24 mouse cellular contexts compared by ENCODE assay signal in the genomic region with DNA sequence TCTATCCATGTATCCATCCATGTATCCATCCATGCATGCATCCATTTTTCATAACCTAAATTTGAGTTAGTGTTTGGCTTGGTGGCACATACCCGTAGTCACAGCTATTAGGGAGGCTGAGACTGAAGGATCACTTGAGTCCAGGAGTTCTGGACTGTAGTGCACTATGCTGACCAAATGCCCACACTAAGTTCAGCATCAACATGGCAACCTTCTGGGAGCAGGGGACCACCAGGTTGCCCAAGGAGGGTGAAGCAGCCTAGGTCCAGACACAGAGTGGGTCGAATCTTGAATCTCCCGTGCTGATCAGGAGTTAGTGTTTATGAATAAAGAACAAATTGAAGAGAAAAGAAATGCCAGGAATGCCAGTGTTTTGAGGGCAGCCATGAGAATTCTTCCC. TPM values are rescaled to one million over a fixed set of nuclear protein-coding genes. Genes with fewer than 3 reads are reported as not detected.
DNase-seq lines count a peak whose midpoint lies in the region; ATAC-seq lines count a peak whose summit lies in the region.
"Had no signal": no experiment of that assay in that cellular context is flagged by ENCODE, and none has a peak within 500 bp of the region (broad histone marks: within the 10 kb centered on the region; RNA-seq: fewer than 3 reads in every experiment).

No protein-coding gene starts in this region.

- no peak overlapping the region for H3K27ac ChIP-seq in neural tube, embryonic 11.5 days (ENCODE audit: low read depth, low read length)
- no peak overlapping the region for H3K27ac ChIP-seq in hindbrain, embryonic 14.5 days
- H3K27ac ChIP-seq in midbrain, embryonic 14.5 days (replicated peaks; ENCODE audit: low read depth, low read length): 0 out of 2 replicates have a peak overlapping the region, but pooled peaks have one; percentile 5
- H3K27ac ChIP-seq: liver, embryonic 15.5 days had no signal

- H3K27me3 ChIP-seq in neural tube, embryonic 11.5 days (ENCODE audit: control insufficient read depth, insufficient read depth, low read length): no peaks in the 10 kb centered on the region
- no peaks in the 10 kb centered on the region for H3K27me3 ChIP-seq in hindbrain, embryonic 14.5 days (ENCODE audit: control insufficient read depth, insufficient read depth, low read length)
- no peaks in the 10 kb centered on the region for H3K27me3 ChIP-seq in midbrain, embryonic 14.5 days (ENCODE audit: control insufficient read depth, insufficient read depth, low read length)
- H3K27me3 ChIP-seq: heart, embryonic 12.5 days; liver, embryonic 15.5 days had no signal

- ATAC-seq in neural tube, embryonic 11.5 days (ENCODE audit: insufficient read depth, low FRiP score, low TSS enrichment): peak; percentile 31; the same call in 1 of the 2 replicates
- ATAC-seq in hindbrain, embryonic 14.5 days (ENCODE audit: low FRiP score): peak; percentile 46; the same call in 1 of the 2 replicates
- ATAC-seq in midbrain, embryonic 14.5 days (ENCODE audit: low FRiP score, low TSS enrichment): no peak

- no peak overlapping the region for H3K4me2 ChIP-seq in neural tube, embryonic 11.5 days (ENCODE audit: low read depth)
- no peak overlapping the region for H3K4me2 ChIP-seq in hindbrain, embryonic 14.5 days (replicated peaks)
- H3K4me2 ChIP-seq in midbrain, embryonic 14.5 days (ENCODE audit: low read length): no peak overlapping the region; the same call in 1 of the 2 replicates
- H3K4me2 ChIP-seq: heart, embryonic 12.5 days; liver, embryonic 15.5 days had no signal

- DNase-seq in neural tube, embryonic 11.5 days (ENCODE audit: low spot score): no peak
- DNase-seq in neural tube, embryonic 10.5 days (ENCODE audit: extremely low spot score, low spot score): no peak
- DNase-seq in hindbrain, embryonic 14.5 days (ENCODE audit: low spot score): no peak
- DNase-seq in midbrain, embryonic 14.5 days: no peak
- DNase-seq in adrenal gland, postnatal 25 days: no peak
- no peak for DNase-seq in left cerebral cortex, adult 9 months (ENCODE audit: low spot score in 2 of 2)
- no peak for DNase-seq in gastrocnemius, adult 18-20 months (ENCODE audit: low spot score)
- no peak for DNase-seq in thymus, postnatal 14 days
- DNase-seq: adrenal gland, adult 8-10 months; cerebellum, adult 11-12 months; cerebellum, postnatal 36 days; heart, postnatal 4 days; kidney, adult 11 months; kidney, postnatal 10 days; lung, postnatal 14 days; right cerebral cortex, postnatal 14 days; thymus, postnatal 36 days had no signal

- WGBS in neural tube, embryonic 11.5 days: 86% methylated on average over 3 of the region's 3 CpGs
- 66% methylated on average over 3 of the region's 3 CpGs for WGBS in hindbrain, embryonic 14.5 days
- WGBS in midbrain, embryonic 14.5 days: 51% methylated on average over 3 of the region's 3 CpGs

- no peak overlapping the region for H3K9ac ChIP-seq in neural tube, embryonic 11.5 days (ENCODE audit: low read length)
- no peak overlapping the region for H3K9ac ChIP-seq in hindbrain, embryonic 14.5 days
- no peak overlapping the region for H3K9ac ChIP-seq in midbrain, embryonic 14.5 days (replicated peaks; ENCODE audit: low read length)
- H3K9ac ChIP-seq: heart, embryonic 12.5 days; liver, embryonic 15.5 days had no signal

- no peak overlapping the region for H3K4me3 ChIP-seq in neural tube, embryonic 11.5 days (ENCODE audit: low read depth, low read length)
- no peak overlapping the region for H3K4me3 ChIP-seq in hindbrain, embryonic 14.5 days (replicated peaks; ENCODE audit: low read length)
- H3K4me3 ChIP-seq in midbrain, embryonic 14.5 days (replicated peaks; ENCODE audit: low read depth, low read length): no peak overlapping the region
- H3K4me3 ChIP-seq: erythroblast, embryonic 14.5 days; heart, embryonic 12.5 days; liver, embryonic 15.5 days had no signal

- H3K9me3 ChIP-seq in neural tube, embryonic 11.5 days (ENCODE audit: control insufficient read depth, low read length): no peaks in the 10 kb centered on the region
- H3K9me3 ChIP-seq in hindbrain, embryonic 14.5 days (ENCODE audit: control insufficient read depth, low read length): no peaks in the 10 kb centered on the region
- H3K9me3 ChIP-seq in midbrain, embryonic 14.5 days (ENCODE audit: control insufficient read depth, low read length): no peaks in the 10 kb centered on the region
- H3K9me3 ChIP-seq: heart, embryonic 12.5 days; liver, embryonic 15.5 days had no signal

- no peaks in the 10 kb centered on the region; the same call in 1 of the 2 replicates for H3K4me1 ChIP-seq in neural tube, embryonic 11.5 days (ENCODE audit: control insufficient read depth, insufficient read depth, low read length)
- H3K4me1 ChIP-seq in hindbrain, embryonic 14.5 days (replicated peaks; ENCODE audit: control insufficient read depth, insufficient read depth, low read length): peaks cover 3% of the 10 kb centered on the region; the same call in 1 of the 2 replicates
- H3K4me1 ChIP-seq in midbrain, embryonic 14.5 days (ENCODE audit: control insufficient read depth, insufficient read depth, low read length): peaks cover 8% of the 10 kb centered on the region
- H3K4me1 ChIP-seq: liver, embryonic 15.5 days had no signal

- H3K36me3 ChIP-seq in neural tube, embryonic 11.5 days (ENCODE audit: control insufficient read depth, insufficient read depth, low read length): no peaks in the 10 kb centered on the region
- H3K36me3 ChIP-seq in hindbrain, embryonic 14.5 days (replicated peaks; ENCODE audit: control insufficient read depth, insufficient read depth): no peaks in the 10 kb centered on the region
- no peaks in the 10 kb centered on the region for H3K36me3 ChIP-seq in midbrain, embryonic 14.5 days (ENCODE audit: control insufficient read depth, insufficient read depth, low read length)
- H3K36me3 ChIP-seq: liver, embryonic 15.5 days had no signal

RNA-seq across cellular contexts. Expression of gene Igsf8, which starts 9.8 kb away (rescaled TPM):
- polyA plus RNA-seq in neural tube, embryonic 11.5 days (2014; fragmentation: Nextera tagmentation; extraction: Ambion mirVana): 121 and 142 TPM in 2 replicates
- polyA plus RNA-seq in hindbrain, embryonic 14.5 days (2014; fragmentation: Nextera tagmentation; extraction: Ambion mirVana): 64.7 and 69.0 TPM in 2 replicates
- polyA plus RNA-seq in midbrain, embryonic 14.5 days (2014; fragmentation: Nextera tagmentation; extraction: Ambion mirVana): 55.6 and 61.0 TPM in 2 replicates
- 33.7 and 48.7 TPM in 2 replicates for total RNA-seq in adrenal gland, postnatal 25 days (2021)
- 10 to 100 TPM in 1 of 2 experiments, 1 to 10 TPM in 1; 7.6 to 10.6 TPM for total RNA-seq in gastrocnemius, adult 18-20 months (2021)

RNA-seq across cellular contexts. Expression of gene Atp1a4, which starts 13.0 kb away (rescaled TPM):
- polyA plus RNA-seq in neural tube, embryonic 11.5 days (2014; fragmentation: Nextera tagmentation; extraction: Ambion mirVana): not detected in 2 replicates
- 0.15 TPM in 1 of 2 replicates, not detected in the other for polyA plus RNA-seq in hindbrain, embryonic 14.5 days (2014; fragmentation: Nextera tagmentation; extraction: Ambion mirVana)
- not detected in 2 replicates for polyA plus RNA-seq in midbrain, embryonic 14.5 days (2014; fragmentation: Nextera tagmentation; extraction: Ambion mirVana)
- total RNA-seq in adrenal gland, postnatal 25 days (2021): 0.88 and 2.3 TPM in 2 replicates
- total RNA-seq in gastrocnemius, adult 18-20 months (2021): under 1 TPM; 0.40 to 0.43 TPM
- total RNA-seq: left cerebral cortex, postnatal 10 days; megakaryocyte-erythroid progenitor cell, adult 5-6 weeks had no signal
- polyA plus RNA-seq: embryonic facial prominence, embryonic 11.5 days; erythroblast, embryonic 14.5 days had no signal

RNA-seq across cellular contexts. Expression of gene Atp1a2, which starts 26.7 kb away (rescaled TPM):
- polyA plus RNA-seq in neural tube, embryonic 11.5 days (2014; fragmentation: Nextera tagmentation; extraction: Ambion mirVana): 1.3 and 1.6 TPM in 2 replicates
- polyA plus RNA-seq in hindbrain, embryonic 14.5 days (2014; fragmentation: Nextera tagmentation; extraction: Ambion mirVana): 27.9 and 29.5 TPM in 2 replicates
- 18.2 and 19.4 TPM in 2 replicates for polyA plus RNA-seq in midbrain, embryonic 14.5 days (2014; fragmentation: Nextera tagmentation; extraction: Ambion mirVana)
- 110 and 122 TPM in 2 replicates for total RNA-seq in adrenal gland, postnatal 25 days (2021)
- total RNA-seq in gastrocnemius, adult 18-20 months (2021): 1,000 to 10,000 TPM in 1 of 2 experiments, 100 to 1,000 TPM in 1; 896 to 1,049 TPM
- total RNA-seq: megakaryocyte-erythroid progenitor cell, adult 5-6 weeks had no signal
- polyA plus RNA-seq: erythroblast, embryonic 14.5 days had no signal

RNA-seq across cellular contexts. Expression of gene Casq1, which starts 51.5 kb away (rescaled TPM):
- 2.2 and 2.5 TPM in 2 replicates for polyA plus RNA-seq in neural tube, embryonic 11.5 days (2014; fragmentation: Nextera tagmentation; extraction: Ambion mirVana)
- polyA plus RNA-seq in hindbrain, embryonic 14.5 days (2014; fragmentation: Nextera tagmentation; extraction: Ambion mirVana): 1.4 and 2.2 TPM in 2 replicates
- polyA plus RNA-seq in midbrain, embryonic 14.5 days (2014; fragmentation: Nextera tagmentation; extraction: Ambion mirVana): 1.6 and 2.3 TPM in 2 replicates
- total RNA-seq in adrenal gland, postnatal 25 days (2021): 1.00 TPM in 1 of 2 replicates, not detected in the other
- total RNA-seq in gastrocnemius, adult 18-20 months (2021): 1,000 to 10,000 TPM; 2,670 to 3,214 TPM
- total RNA-seq: megakaryocyte-erythroid progenitor cell, adult 5-6 weeks had no signal
- polyA plus RNA-seq: erythroblast, embryonic 14.5 days had no signal

RNA-seq across cellular contexts. Expression of gene Kcnj9, which starts 57.9 kb away (rescaled TPM):
- 0.30 and 0.84 TPM in 2 replicates for polyA plus RNA-seq in neural tube, embryonic 11.5 days (2014; fragmentation: Nextera tagmentation; extraction: Ambion mirVana)
- polyA plus RNA-seq in hindbrain, embryonic 14.5 days (2014; fragmentation: Nextera tagmentation; extraction: Ambion mirVana): 1.7 and 2.1 TPM in 2 replicates
- polyA plus RNA-seq in midbrain, embryonic 14.5 days (2014; fragmentation: Nextera tagmentation; extraction: Ambion mirVana): 3.0 and 3.9 TPM in 2 replicates
- 0.18 TPM in 1 of 2 replicates, not detected in the other for total RNA-seq in adrenal gland, postnatal 25 days (2021)
- total RNA-seq in gastrocnemius, adult 18-20 months (2021): not detected
- total RNA-seq: gastrocnemius, postnatal 4 days; heart, postnatal 4 days; megakaryocyte-erythroid progenitor cell, adult 5-6 weeks had no signal
- polyA plus RNA-seq: heart, embryonic 12.5 days; liver, embryonic 15.5 days had no signal
